Mouse (Mus musculus): Measurements from ENCODE around the gene Gm21028. TPM values are rescaled to one million over a fixed set of nuclear protein-coding genes. Genes with fewer than 3 reads are reported as not detected.
"Not testable (repeated sequence)": the region's sequence is repeated elsewhere in the genome, so short reads cannot be mapped to it uniquely, and the experiment has no call there.

The Gm21028 gene
- not detected in 2 replicates for polyA plus RNA-seq (2016; fragmentation: Nextera tagmentation; extraction: Ambion mirVana)

GRCm38 (mm10) chr7:42578488-42578887 is at the start of gene Gm21028:
TSS of gene Gm21028 (minus strand) at chr7:42578588.
- Histone ChIP-seq H3K36me3 (no peaks in the 10 kb centered on the region), H3K27me3 (ENCODE audit: insufficient read depth, poor library complexity, severe bottlenecking) (no peaks in the 10 kb centered on the region), H3K27ac (no peak within 1 kb of the TSS), H3K9me3 (peaks cover 88% of the 10 kb centered on the region), H3K4me1 (replicated peaks) (no peaks in the 10 kb centered on the region), H3K4me3 (no peak within 1 kb of the TSS)
- 94% methylated on average over 5 of the region's 5 CpGs for WGBS
- DNase-seq (ENCODE audit: low spot score) = no peak

DNA sequence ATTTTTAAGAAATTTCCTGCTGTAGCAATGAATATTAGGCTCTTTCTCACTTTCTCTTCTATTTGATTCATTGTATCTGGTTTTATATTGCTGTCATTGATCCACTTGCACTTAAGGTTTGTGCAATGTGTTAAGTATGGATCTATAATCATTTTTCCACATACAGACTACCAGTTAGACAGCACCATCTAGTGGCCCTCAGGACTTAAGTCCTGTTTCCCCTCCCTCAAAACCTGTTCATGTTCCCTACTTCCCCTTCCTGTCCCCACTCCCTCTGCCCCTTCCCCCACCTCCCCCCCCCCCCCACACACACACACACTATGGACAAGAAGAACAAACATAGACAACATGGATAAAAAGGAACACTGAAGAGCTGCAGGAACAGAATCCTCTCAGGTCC is 17.3 kb upstream of the Gm21028 start:
- not testable (repeated sequence) for H3K4me3 ChIP-seq; H3K27me3 ChIP-seq (ENCODE audit: insufficient read depth, poor library complexity, severe bottlenecking); H3K36me3 ChIP-seq; DNase-seq (ENCODE audit: low spot score); H3K4me1 ChIP-seq (replicated peaks); H3K27ac ChIP-seq
- peaks cover 71% of the 10 kb centered on the region for H3K9me3 ChIP-seq

- H3K27me3 ChIP-seq (ENCODE audit: insufficient read depth, poor library complexity, severe bottlenecking); DNase-seq (ENCODE audit: low spot score); H3K4me1 ChIP-seq (replicated peaks); H3K27ac ChIP-seq; H3K36me3 ChIP-seq; H3K4me3 ChIP-seq: not testable (repeated sequence)
- peaks cover 68% of the 10 kb centered on the region for H3K9me3 ChIP-seq
- WGBS = 91% methylated on average over 11 of the region's 11 CpGs
These were observed 14.0 kb upstream of the Gm21028 start, which contains the start of gene Zfp977 for GRCm38 (mm10) chr7:42592413-42592812. TSS of gene Zfp977 (minus strand) at chr7:42592547.

GRCm38 (mm10) chr7:42591311-42591710 is 12.9 kb upstream of the Gm21028 start:
- not testable (repeated sequence) for H3K27ac ChIP-seq; DNase-seq (ENCODE audit: low spot score); H3K36me3 ChIP-seq; H3K4me1 ChIP-seq (replicated peaks); H3K4me3 ChIP-seq; H3K27me3 ChIP-seq (ENCODE audit: insufficient read depth, poor library complexity, severe bottlenecking)
- H3K9me3 ChIP-seq = peaks cover 72% of the 10 kb centered on the region

DNA sequence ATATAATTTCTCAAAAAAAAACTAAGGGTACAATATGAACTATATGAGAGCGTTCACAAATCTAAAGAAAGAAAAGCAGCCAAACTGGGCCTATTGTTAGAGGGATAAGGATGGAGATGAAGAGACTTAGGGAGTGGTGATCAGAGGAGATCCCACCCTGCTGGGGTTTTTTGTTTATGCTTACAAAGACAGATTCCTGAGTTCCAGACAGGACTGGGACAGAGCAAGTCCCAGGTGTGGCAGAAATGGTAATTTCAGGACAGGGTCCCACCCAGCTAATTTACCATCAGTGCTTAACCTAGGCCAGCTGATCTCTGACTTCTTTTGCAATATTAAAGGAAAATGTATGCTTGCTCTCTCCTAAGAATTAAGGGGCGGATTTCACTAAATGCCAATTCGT is 26.6 kb downstream of the Gm21028 start:
- Histone ChIP-seq H3K4me3 (no peak overlapping the region), H3K27me3 (ENCODE audit: insufficient read depth, poor library complexity, severe bottlenecking) (no peaks in the 10 kb centered on the region), H3K36me3 (no peaks in the 10 kb centered on the region), H3K27ac (no peak overlapping the region), H3K9me3 (peaks cover 45% of the 10 kb centered on the region), H3K4me1 (replicated peaks) (no peaks in the 10 kb centered on the region)
- DNase-seq (ENCODE audit: low spot score) = no peak
- 87% methylated on average over 3 of the region's 3 CpGs for WGBS

Other genes starting within 250 kb of the Gm21028 start
- not detected in 2 replicates for gene 4933421I07Rik, start 130.5 kb downstream of the Gm21028 start, polyA plus RNA-seq (2016; fragmentation: Nextera tagmentation; extraction: Ambion mirVana)
- gene Zfp141, start 72.8 kb downstream of the Gm21028 start, polyA plus RNA-seq (2016; fragmentation: Nextera tagmentation; extraction: Ambion mirVana) = 11.0 and 11.5 TPM in 2 replicates
- 0.56 and 1.5 TPM in 2 replicates for gene Zfp977, start 14.0 kb upstream of the Gm21028 start, polyA plus RNA-seq (2016; fragmentation: Nextera tagmentation; extraction: Ambion mirVana)
- 1.6 and 2.6 TPM in 2 replicates for gene Zfp976, start 64.0 kb upstream of the Gm21028 start, polyA plus RNA-seq (2016; fragmentation: Nextera tagmentation; extraction: Ambion mirVana)
- gene Zfp975, start 114.2 kb upstream of the Gm21028 start, polyA plus RNA-seq (2016; fragmentation: Nextera tagmentation; extraction: Ambion mirVana) = 4.6 and 8.5 TPM in 2 replicates
- not detected in 2 replicates for gene Gm17067, start 148.4 kb upstream of the Gm21028 start, polyA plus RNA-seq (2016; fragmentation: Nextera tagmentation; extraction: Ambion mirVana)
- gene Vmn2r62, start 214.9 kb upstream of the Gm21028 start, polyA plus RNA-seq (2016; fragmentation: Nextera tagmentation; extraction: Ambion mirVana) = not detected in 2 replicates